Mouse (Mus musculus): ENCODE measurements around the gene Prg2.

Prg2 gene

GRCm38 (mm10) chr2:85029897-85030296 lies 49.6 kb downstream of the Prg2 start:
- no peak for DNase-seq (ENCODE audit: low spot score in 2 of 2)

GRCm38 (mm10) chr2:85030989-85031388 lies 50.7 kb downstream of the Prg2 start:
- DNase-seq (ENCODE audit: low spot score in 2 of 2): no peak

- no peak for DNase-seq (ENCODE audit: low spot score in 2 of 2)
Measured at GRCm38 (mm10) chr2:85033121-85033520, 52.9 kb downstream of the Prg2 start.
